Mouse (Mus musculus) activated CD4-positive, CD25-positive, alpha-beta regulatory T cell (primary cell): ENCODE results near the gene Olfr103. TPM values are rescaled to one million over a fixed set of nuclear protein-coding genes. Genes with fewer than 3 reads are reported as not detected.

Experiments
- polyA plus RNA-seq, 2 experiments: library from polyadenylated mRNA; unstranded; fragments of 100-300 nt; shearing (Covaris generic); gene quantifications; one replicate each; pipeline ENCODE4 v1.2.1; 2017

Gene Olfr103
- not detected for polyA plus RNA-seq

DNA sequence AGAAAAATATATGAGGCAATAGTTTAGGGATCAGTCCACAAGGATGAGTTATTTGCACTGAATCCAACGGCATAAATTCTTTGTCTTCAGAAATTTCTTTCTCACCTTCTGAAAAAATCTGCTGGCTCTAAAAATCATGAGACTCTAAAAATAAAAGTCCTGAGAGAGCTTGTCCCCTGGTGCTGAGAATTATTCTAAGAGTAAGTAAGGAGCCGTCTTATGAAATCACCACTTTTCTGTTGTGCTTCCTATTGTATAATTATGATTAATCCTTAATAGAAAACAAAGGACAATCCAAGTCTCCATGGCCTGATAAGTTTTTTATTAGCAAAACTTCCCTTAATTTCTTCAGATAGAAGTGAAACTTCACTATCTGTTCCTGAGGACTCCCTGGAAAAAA is at the start of gene Olfr103:
TSS of gene Olfr103 (minus strand) at position 101 of the 400 bp plus-strand sequence.

DNA sequence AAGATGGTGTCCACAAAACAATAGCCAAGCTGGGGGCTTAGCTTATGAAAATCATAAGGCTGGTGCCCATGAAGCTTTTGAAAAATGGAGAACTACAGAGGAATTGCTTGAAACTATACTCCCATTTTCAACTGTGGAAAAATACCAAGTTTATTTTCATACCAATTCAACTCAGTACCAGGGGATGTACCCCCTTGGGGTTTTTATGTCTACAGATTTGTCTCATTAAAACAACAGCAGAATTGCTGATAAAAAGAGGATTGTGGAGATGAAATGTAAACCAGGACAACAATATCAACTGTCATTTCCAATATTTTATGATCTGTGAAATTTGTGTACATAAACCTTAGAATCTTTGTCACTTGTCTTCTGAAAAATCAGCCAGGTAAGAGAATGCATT is 39.2 kb upstream of the Olfr103 start, which contains the start of gene Olfr105-ps:
TSS of gene Olfr105-ps (plus strand) at position 301 of the 400 bp plus-strand sequence.

DNA sequence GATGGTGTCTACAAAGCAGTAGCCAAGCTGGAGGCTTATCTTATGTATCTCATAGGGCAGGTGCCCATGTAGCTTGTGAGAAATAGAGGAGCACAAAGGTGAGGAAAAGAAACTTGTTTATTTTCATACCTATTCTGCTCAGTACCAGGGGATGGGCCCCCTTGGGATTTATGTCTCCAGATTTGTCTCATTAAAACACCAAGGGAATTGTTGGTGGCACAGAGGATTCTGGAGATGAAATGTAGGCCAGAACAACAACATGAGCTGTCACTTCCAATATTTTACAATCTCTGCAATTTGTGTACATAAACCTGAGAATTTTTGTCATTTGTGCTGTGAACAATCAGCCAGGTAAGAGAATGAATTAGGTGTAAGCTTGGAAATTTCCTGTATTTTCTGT is 19.8 kb upstream of the Olfr103 start, which contains the start of gene Olfr104-ps:
TSS of gene Olfr104-ps (plus strand) at position 301 of the 400 bp plus-strand sequence.

DNA sequence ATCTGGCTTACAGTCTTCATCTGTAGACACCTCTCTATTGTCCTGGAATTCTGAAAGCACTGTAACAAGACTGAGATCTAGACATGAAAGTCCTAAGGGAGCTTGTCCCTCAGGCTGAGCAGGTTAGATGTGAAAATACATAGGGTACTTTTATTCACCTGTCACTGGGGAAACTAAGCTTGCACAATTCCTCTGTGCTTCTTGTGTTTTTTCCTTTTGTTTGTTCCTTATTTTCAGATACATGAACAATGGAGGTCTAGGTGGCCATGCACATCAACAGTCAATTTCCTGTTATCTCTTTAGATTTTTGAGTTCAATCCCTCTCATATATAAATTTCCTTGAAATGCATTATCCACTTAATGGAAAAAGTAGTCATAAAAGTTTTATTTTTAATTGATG is 22.5 kb downstream of the Olfr103 start, which contains the start of gene Olfr102:
TSS of gene Olfr102 (minus strand) at position 101 of the 400 bp plus-strand sequence.

DNA sequence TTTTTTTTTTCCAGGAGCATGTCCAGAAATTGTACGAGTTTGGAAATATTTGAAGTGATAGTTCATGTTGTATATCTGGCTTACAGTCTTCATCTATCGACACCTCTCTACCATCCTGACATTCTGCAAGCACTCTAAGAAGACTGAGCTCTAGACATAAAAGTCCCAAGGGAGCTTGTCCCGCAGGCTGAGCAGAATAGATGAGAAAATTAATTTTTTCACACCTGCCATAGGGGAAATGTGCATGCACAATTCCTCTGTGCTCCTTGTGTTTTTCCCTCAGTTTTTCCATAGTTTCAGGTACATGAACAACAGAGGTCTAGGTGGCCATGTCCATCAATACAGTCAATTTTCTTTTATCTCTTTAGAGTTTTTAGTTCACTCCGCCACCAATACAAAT is 35.3 kb downstream of the Olfr103 start, which contains the start of gene Olfr101:
TSS of gene Olfr101 (minus strand) at position 101 of the 400 bp plus-strand sequence.

Other genes with a start within 250 kb of the Olfr103 start
- gene Olfr91, start 241.4 kb downstream of the Olfr103 start, polyA plus RNA-seq = under 1 TPM in 1 of 2 experiments, not detected in 1; 0.21 TPM
- not detected for gene Olfr92, start 219.6 kb downstream of the Olfr103 start, polyA plus RNA-seq
- not detected for gene Olfr93, start 178.2 kb downstream of the Olfr103 start, polyA plus RNA-seq
- gene Ubd, start 145.8 kb downstream of the Olfr103 start, polyA plus RNA-seq = 1 to 10 TPM in 1 of 2 experiments, under 1 TPM in 1; 0.52 to 2.0 TPM
- not detected for gene Olfr94, start 138.7 kb downstream of the Olfr103 start, polyA plus RNA-seq
- not detected for gene Olfr95, start 126.6 kb downstream of the Olfr103 start, polyA plus RNA-seq
- not detected for gene Olfr96, start 119.6 kb downstream of the Olfr103 start, polyA plus RNA-seq
- gene Olfr97, start 102.4 kb downstream of the Olfr103 start, polyA plus RNA-seq = not detected
- gene Olfr98, start 75.9 kb downstream of the Olfr103 start, polyA plus RNA-seq = not detected
- gene H2-M3, start 69.5 kb downstream of the Olfr103 start, polyA plus RNA-seq = 100 to 1,000 TPM; 112 to 128 TPM
- gene Olfr99, start 56.2 kb downstream of the Olfr103 start, polyA plus RNA-seq = 1 to 10 TPM; 2.3 to 3.6 TPM
- under 1 TPM; 0.06 to 0.43 TPM for gene Olfr101, start 35.4 kb downstream of the Olfr103 start, polyA plus RNA-seq
- gene Olfr102, start 22.6 kb downstream of the Olfr103 start, polyA plus RNA-seq = under 1 TPM in 1 of 2 experiments, not detected in 1; 0.39 TPM
- not detected for gene Olfr104-ps, start 19.9 kb upstream of the Olfr103 start, polyA plus RNA-seq
- not detected for gene Olfr105-ps, start 39.3 kb upstream of the Olfr103 start, polyA plus RNA-seq
- gene Olfr106-ps, start 50.7 kb upstream of the Olfr103 start, polyA plus RNA-seq = not detected
- under 1 TPM; 0.04 to 0.09 TPM for gene Olfr107, start 59.5 kb upstream of the Olfr103 start, polyA plus RNA-seq
- not detected for gene Olfr108, start 105.8 kb upstream of the Olfr103 start, polyA plus RNA-seq
- under 1 TPM in 1 of 2 experiments, not detected in 1; 0.10 TPM for gene Olfr109, start 119.2 kb upstream of the Olfr103 start, polyA plus RNA-seq
- 1 to 10 TPM in 1 of 2 experiments, under 1 TPM in 1; 0.37 to 2.2 TPM for gene H2-M2, start 143.9 kb upstream of the Olfr103 start, polyA plus RNA-seq
- not detected for gene Olfr110, start 152.8 kb upstream of the Olfr103 start, polyA plus RNA-seq
- not detected for gene Olfr111, start 168.3 kb upstream of the Olfr103 start, polyA plus RNA-seq
- gene Olfr112, start 229.8 kb upstream of the Olfr103 start, polyA plus RNA-seq = not detected
- not detected for gene Olfr113, start 238.0 kb upstream of the Olfr103 start, polyA plus RNA-seq